Mouse (Mus musculus) urinary bladder, postnatal 10 days (tissue): Measurements from ENCODE around the gene Nell1.
"Not testable (repeated sequence)": the region's sequence is repeated elsewhere in the genome, so short reads cannot be mapped to it uniquely, and the experiment has no call there.

Source experiments
- DNase-seq: peaks from one replicate; pipeline ENCODE4 v3.0.0; 2022; ENCODE audit warnings: low spot score

Gene Nell1

DNA sequence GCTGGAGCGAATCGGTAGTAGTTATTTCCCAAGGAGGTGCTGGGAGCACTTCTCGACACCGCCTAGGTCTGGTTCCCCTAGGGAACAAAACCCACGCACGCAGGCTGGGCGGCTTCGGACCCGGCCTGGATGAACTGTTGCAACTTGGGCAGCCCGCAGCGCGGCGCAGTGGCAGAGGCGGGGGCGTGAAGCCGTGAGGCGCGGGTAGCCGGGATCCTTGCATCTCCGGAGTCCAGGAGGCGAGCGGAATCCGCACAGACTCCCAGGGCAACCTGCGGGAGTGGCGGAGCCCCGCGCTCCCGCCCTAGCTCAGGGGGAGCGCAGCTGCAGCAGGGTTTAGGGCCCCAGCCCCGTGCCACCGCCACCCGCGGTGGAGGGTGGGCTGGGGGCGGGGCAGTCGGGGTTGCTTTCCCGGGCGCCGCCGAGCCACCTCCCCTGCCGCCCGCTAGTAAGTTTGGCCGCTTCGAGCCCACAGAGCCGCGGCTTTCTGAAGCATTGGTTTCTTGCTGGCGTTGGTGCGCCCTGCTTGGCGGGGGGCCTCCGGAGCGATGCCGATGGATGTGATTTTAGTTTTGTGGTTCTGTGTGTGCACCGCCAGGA lies at the start of gene Nell1:
TSS of gene Nell1 (plus strand) at position 24 of the 600 bp plus-strand sequence.
- no peak for DNase-seq

DNA sequence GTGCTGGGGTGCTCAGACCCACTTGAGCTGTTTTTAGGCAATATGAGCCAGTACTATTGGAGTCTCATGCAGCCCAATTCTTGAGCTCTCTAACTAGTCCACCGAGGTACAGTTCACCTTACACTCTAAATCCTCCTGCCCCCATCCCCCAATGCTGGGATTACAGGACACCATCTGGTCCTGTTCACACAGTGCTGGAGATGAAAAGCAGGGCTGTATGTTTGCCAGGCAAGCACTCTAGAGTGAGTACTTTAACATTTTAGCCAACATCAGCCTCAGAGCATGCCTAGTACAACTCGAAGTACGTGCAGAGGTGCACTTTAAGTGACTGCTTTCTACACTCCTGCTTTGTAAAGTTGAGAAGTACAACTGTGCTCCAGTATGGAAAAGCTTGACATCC lies 46.1 kb upstream of the Nell1 start:
- DNase-seq = no peak

- no peak for DNase-seq
Measured at GRCm38 (mm10) chr7:49929999-49930398, 44.7 kb upstream of the Nell1 start.

GRCm38 (mm10) chr7:49933386-49934115 lies 41.1 kb upstream of the Nell1 start:
- DNase-seq = not testable (repeated sequence)

DNA sequence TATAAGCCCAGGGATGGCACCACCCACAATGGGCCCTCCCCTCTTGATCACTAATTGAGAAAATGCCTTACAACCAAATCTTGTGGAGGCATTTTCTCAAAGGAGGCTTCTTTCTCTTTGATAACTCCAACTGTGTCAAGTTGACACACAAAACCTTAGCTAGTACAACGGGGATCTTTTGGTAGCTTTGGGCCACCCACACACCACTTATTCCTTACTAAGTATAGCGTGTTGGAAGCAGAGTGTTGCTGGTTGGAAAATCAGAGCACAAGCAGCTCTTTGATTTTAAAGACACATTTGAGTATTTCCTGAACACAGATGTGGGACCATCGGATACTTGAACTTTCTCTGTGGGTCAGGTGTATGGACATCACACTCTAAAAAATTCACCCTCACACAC lies 37.8 kb upstream of the Nell1 start:
- DNase-seq = no peak

GRCm38 (mm10) chr7:49942023-49942422 lies 32.6 kb upstream of the Nell1 start:
- no peak for DNase-seq

- no peak for DNase-seq
Measured at GRCm38 (mm10) chr7:49942490-49942889, 32.2 kb upstream of the Nell1 start.

- DNase-seq = no peak
Measured at GRCm38 (mm10) chr7:49946691-49947090, 28.0 kb upstream of the Nell1 start.

DNA sequence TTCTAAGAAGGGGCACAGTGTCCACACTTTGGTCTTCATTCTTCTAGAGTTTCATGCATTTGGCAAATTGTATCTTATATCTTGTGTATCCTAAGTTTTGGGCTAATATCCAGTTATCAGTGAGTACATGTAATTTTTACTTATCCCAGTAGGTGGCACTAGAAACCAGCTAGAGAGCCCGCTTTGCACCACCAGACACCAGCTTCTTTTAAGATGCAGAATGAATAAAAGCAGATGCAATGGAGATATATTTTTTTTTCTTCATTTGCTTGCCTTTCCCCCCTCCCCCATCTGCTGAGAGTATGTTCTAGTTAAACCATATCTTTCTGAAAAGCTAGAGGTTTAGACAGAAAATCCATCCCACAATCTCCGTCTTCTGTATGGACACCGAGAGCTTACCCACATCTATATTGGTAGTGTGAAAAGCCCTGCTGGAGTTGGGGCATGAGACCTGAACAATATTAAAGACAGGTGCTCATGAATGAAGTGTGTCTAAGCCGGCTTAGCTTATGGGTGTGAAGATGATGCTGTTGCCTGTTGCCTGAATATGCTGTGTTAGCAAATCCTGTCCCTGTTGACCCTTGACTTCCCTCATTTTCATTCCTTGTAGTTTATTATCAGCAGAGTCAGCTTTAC lies 21.0 kb upstream of the Nell1 start:
- DNase-seq = no peak

- no peak for DNase-seq
Measured at GRCm38 (mm10) chr7:49954834-49955233, 19.8 kb upstream of the Nell1 start.

DNA sequence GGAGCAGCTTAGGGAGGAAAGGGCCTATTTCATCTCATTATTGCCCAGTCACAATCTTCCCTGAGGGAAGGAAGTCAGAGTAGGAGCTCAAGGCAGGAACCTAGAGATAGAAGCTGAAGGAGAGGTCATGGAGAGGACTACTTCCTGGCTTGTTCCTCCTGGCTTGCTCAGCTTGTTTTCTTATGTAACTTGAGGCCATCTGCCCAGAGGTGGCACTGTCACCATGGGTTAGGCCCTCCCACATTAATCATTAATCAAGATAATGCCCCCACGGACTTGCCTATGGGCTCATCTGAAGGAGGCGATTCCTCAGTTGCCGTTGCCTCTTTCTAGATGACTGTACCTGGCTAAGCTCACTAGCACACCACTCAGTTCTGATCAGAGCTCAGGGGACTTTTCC lies 17.5 kb upstream of the Nell1 start:
- no peak for DNase-seq

DNA sequence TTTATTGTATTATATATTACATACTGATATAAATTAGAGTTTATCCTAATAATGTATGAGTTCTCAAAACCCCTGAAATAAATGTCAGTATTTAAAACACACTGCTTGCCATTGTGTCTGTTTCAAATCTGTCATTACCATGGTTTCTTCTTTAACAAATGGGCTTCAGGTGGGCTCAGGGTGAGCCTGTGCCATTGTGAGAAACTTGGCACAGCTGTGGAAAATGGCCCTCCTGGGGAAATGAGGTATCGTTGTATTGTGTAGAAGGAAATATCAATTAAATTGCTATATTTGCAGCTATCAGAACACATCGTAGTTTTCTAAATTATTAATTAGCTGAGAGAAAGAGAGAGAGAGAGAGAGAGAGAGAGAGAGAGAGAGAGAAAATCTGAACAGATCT lies 10.9 kb upstream of the Nell1 start:
- DNase-seq = no peak

GRCm38 (mm10) chr7:49969516-49969915 lies 5.1 kb upstream of the Nell1 start:
- no peak for DNase-seq

DNA sequence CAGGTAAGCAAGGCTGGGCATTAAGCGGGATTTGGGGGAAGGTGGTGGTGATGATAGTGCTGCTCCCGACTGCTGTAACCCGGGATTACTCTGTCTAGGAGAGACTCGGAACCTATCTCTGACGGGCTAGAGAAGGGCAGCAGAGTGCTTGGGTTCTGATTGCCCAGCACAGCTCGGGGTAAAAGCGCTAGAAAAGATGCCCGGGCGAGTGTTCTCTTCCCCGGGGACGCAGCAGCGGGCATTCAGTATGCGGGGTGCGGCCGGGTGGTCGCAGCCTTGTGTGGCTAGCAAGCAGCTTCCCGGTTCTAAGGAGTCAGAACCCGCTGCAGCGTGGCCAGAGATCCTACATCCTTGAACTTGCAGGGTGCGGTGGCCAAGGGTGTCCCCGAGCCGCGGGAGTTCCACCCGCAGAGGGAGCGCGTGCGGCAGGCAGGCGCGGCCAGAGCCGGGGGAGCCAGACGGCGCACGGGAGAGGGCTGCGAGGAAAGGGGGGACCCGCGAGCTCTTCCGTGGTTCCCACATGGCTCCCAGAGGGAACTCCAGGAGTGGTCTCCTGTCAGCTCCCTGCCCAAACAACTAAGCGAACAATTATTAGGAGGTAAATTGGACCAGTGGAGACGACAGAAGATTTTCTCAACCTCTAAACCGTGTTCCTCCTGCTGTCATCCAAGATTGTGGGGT lies 917 bp downstream of the Nell1 start:
- no peak for DNase-seq

- no peak for DNase-seq
Measured at GRCm38 (mm10) chr7:49981511-49982227, 7.0 kb downstream of the Nell1 start.

GRCm38 (mm10) chr7:49984698-49985097 lies 10.0 kb downstream of the Nell1 start:
- no peak for DNase-seq

GRCm38 (mm10) chr7:49985947-49986346 lies 11.3 kb downstream of the Nell1 start:
- no peak for DNase-seq

GRCm38 (mm10) chr7:49999321-49999720 lies 24.7 kb downstream of the Nell1 start:
- DNase-seq = no peak

DNA sequence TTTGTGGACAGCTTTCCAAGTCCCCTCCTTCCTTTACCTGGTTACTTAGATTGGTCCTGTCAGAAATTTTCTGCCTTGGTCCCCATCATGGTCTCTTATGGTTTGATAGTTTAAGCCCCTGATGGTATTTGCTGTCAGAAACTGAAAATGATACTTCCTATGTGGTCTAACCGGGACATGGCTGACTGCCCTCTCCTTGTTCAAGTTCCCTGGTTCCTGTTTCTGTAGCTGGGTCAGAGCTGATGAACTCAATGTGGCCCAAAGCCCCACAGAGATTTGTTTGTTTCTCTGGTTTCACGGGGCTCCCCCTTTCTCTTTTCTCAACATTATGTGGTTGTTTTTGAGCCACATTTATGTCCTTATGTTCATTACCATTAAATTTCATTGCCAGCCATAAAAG lies 30.6 kb downstream of the Nell1 start:
- no peak for DNase-seq

DNA sequence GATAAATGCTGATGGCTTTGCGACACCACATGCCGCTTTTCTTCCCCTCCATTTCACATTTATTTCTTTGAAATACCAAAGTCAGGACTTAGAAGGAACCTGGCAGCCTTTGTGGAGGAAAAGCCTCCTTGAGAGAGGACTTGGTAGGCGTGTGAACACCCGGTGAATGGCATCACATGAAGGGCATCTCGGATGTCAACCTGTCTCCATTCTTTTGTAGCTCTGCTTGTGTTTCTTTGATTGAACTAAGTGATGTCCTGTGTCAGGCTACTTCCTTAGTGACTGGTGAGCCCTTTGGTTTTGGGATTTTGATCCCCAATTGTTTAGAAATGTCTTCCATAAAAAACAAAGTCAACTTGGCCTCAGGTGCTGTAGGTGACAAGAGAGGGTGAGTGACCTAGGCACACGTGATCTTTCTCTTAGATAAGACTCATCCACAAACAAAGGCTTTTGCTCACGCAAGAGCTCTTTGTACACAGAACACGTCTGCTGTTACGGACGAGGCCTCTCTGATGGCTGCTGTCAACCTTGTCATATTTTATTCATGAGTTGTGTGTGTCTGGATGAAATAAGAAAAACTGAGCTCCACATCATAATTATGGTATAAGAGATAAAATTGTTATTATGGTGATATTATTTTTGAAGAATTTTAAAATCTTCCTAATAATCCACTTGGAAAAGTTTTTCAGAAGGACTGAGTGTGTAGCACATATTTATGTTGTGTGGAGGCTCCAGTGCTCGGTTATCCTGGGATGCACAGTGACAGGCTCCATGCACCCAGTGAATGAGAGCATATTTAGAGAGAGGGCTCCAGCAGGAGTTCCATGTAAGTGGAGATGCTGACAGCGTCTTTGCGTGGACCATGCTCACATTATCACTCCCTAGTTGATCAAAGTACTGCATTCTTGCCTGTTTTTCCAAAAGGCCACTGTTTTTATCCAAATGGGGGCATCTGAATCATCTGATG lies 60.8 kb downstream of the Nell1 start:
- no peak for DNase-seq

GRCm38 (mm10) chr7:50041112-50041511 lies 66.4 kb downstream of the Nell1 start:
- no peak for DNase-seq
